Mouse (Mus musculus) layer of hippocampus, adult 18-20 months (tissue): ENCODE results near the gene Cmtr1. TPM values are rescaled to one million over a fixed set of nuclear protein-coding genes. Genes with fewer than 3 reads are reported as not detected.
"Not testable (repeated sequence)": the region's sequence is repeated elsewhere in the genome, so short reads cannot be mapped to it uniquely, and the experiment has no call there.

Experiments used
- DNase-seq, 2 experiments: peaks; one replicate each; pipeline ENCODE4 v3.0.0; 2022; ENCODE audit warnings: low spot score in 2 of 2
- long read RNA-seq: library from polyadenylated mRNA; stranded (forward); transcript quantifications from one replicate; pipeline ENCODE4 v2.0.0, GENCODE M21; 2021
- total RNA-seq, 2 experiments: library from RNA; stranded (reverse); gene quantifications; 2 replicates each; pipeline ENCODE4 v1.2.3; 2021

Cmtr1 gene
- total RNA-seq, result 100 to 1,000 TPM; 125 to 126 TPM
- long read RNA-seq, full-length matches to known transcripts, result 120 of 144 reads
- long read RNA-seq, partial matches to known transcripts, result 5 of 144 reads
- long read RNA-seq, other reads (novel, unspliced or antisense), result 19 of 144 reads

DNA sequence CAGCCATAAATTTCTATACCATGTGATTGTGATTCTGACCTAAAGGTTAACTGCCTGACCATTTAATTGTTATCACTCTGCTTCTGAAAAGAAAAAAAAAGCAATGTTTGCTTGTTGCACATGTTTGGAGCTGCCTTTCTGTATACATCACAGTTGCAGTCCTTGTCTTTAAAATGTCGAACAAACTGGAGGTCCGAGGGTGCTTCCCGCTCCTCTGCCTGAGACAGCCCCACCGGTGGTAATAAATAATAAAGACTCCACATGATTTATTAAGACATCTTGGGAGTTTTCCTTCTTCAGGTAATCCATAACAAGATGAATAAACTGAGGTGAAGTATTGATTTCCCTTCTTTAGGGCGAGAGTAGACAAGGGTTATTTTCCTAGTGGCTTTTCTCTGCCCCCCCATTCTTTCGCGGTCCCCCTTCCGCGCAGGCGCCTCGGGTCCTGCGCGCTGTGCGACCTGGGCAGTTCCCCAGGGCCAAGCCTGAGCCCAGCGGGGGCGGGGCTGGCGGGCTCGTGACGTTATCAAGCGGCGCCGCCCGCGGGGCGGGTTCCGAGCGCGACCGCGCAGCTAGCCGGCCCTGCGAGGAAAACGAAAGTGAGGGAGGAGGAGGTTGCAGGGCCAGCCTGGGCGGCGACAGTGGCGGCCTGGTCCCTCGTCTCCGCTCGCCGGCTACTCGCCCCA is at the start of gene Cmtr1:
Gene Cmtr1 (plus strand): TSS at position 520 of the 686 bp plus-strand sequence.
- DNase-seq, result peak; percentile 89 to 95

DNA sequence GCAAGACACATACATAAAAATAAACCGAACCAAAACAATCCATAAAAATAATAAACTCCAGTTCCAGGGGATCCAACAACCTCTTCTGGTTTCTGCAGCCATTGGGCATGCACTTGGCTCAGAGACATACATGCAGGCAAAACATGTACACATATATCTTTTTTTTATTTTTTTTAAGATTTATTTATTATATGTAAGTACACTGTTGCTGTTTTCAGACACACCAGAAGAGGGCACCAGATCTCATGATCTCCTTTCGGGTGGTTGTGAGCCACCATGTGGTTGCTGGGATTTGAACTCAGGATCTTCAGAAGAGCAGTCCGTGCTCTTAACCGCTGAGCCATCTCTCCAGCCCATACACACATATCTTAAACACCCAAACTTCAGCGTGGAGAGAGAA is 46.9 kb upstream of the Cmtr1 start:
- not testable (repeated sequence) for DNase-seq

DNA sequence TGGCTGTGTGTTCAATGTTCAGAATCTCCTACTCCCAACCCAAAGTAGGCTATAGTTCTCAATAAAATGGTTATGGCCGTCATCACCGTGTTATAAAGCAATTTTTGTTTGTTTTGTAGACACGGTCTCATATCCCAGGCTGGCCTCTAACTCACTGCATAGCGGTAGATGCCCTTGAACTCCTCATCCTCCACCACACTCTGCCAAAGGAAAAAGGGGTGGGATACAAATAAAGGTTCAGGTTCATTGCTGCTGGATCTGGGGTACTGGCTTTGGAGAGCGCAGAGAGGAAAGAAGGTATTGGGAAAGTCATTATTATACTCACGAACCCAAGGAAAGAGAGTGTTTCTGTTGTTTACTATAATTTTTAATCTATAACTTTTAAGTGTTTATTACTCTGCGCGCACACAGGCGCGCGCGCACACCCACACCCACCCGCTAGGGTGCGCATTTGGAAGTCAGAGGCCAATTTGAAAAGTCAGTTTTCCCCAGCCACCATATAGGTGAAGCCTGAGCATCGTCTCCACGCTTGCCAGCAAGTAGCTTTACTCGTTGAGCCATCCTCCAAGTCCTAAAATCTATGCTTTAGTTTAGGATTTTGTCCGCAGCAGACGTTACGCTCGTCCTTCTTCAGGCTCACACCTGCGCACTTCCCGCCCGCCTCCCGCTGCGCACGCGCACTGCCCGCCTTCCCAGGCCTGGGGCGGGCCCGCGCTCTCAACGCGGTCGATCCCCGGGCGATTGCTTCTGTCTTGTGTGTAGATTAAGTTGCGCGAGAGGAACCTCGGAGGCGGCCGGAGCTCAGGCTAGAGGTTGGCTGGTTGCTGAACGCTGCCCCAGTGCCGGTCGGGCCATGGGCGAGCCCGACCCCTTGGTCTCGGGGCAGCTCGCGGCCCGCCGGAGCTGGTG is 46.0 kb upstream of the Cmtr1 start, which contains the start of the genes Rnf8 and Gm28043:
Gene Rnf8 (plus strand): TSS at position 676 of the 909 bp plus-strand sequence.
Gene Gm28043 (plus strand): TSS at position 762 of the 909 bp plus-strand sequence.
- peak; percentile 91 to 95 for DNase-seq

GRCm38 (mm10) chr17:29615024-29615551 is 45.3 kb upstream of the Cmtr1 start:
- no peak for DNase-seq

GRCm38 (mm10) chr17:29615616-29616015 is 44.8 kb upstream of the Cmtr1 start:
- DNase-seq, result peak in 1 of 2 experiments; percentile 19

DNA sequence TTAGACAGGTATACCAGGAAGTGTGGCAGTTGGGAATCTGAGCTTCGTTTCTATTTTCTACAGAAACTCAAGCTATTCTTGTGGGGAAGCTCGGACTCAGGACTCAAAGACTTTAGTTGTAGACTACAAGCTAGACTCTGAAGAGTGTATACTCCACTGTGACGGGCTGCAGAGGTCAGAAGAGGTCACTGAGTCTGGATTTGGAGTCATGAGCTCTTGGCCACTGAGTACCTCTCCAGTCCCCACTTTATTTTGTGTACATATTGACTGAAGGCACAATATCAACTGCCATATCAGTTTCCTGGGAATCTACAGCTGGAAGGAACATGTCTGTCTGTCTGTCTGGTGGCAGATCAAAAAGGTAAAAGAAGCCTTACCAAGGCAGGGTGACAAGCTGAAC is 41.2 kb upstream of the Cmtr1 start:
- DNase-seq, result no peak

DNA sequence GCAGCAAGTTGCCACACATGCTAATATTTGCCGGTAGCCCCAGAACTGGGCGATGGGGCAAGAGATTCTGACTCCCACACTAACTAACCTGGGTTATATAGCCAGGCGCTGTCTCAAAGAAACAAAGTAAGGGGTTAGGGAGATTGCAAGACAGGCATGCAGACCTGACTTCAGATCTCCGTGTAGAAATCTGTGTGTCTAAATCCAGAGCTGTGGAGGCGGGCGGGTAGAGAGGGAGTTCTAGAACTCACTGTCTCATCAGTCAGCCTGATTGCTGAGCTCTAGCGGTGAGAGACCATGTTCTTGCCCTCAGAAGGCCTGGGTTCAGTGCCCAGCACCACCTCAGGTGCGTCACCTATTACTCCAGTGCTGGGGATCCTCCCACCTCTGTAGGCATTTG is 36.9 kb upstream of the Cmtr1 start:
- no peak for DNase-seq

DNA sequence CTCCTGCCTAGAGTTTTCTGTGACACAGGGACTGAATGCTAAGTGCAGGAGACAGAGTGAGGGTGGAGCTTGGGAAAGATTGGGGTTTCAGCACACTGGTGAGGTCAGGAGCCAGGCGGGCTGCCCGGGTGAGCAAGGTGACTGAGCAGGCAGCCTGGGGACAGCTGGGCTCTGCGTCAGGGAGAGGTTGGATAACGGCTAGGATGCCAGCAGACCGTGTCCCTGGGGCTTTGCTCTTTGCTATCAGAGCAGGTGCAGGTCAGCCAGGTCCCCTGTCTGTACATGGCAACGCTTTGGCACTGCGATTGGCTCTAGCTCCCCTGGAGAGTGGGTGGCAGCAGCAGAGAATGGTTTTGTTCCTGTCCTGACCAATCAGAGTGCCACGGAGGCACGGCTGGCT is 33.1 kb upstream of the Cmtr1 start:
- DNase-seq, result no peak

GRCm38 (mm10) chr17:29628946-29629345 is 31.4 kb upstream of the Cmtr1 start:
- DNase-seq, result no peak

DNA sequence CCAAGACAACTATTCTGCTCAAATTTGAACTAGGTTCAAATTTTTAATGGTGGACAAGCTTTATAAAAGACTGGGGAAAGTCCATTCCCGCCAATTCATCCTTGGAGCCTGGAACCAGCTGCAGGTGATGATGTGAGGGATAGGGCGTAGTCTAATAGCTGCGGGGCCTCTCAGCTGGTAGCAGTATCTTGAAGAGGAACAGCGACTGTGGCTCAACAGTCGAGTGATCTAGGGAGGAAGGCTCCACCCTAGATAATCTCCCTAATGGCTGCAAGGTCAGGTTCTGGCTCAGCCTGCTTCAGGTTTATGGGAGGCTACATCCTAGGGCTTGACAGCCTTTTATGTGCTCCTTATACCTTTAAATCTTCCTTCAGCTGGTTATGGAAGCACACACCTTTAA is 30.8 kb upstream of the Cmtr1 start:
- no peak for DNase-seq

DNA sequence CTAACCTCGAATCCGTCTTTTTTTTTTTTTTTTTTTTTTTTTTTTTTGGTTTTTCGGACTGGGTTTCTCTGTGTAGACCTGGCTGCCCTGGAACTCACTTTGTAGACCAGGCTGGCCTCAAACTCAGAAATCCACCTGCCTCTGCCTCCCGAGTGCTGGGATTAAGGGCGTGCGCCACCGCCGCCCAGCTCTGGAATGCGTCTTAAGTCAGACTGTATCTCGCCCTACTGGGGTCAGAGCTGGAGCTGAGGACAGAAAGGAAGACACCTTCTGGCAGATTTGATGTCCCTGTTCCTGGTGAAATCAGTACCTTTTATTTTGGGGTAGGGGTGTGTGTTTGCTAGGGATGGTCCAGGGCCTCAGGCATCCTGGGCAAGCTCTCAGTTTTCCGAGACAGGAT is 28.1 kb upstream of the Cmtr1 start:
- no peak for DNase-seq

DNA sequence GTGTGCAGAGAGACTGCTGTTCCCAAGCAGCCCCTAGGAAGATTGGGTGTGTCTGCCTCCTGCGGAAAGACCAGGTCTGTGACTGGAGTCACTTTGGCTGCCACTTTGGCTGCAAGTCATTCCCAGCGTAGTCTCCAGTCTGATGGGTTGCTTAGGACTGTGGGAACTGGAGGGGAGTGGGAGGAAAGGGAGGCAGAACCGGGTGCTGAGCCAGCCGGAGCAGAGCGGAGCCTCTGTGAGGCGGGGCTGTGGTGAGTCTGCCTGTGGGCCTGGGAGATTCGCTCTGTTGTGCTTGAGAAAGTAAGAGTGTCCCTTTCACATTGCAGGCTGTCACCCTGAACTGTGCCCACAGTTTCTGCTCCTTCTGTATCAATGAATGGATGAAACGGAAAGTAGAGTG is 24.9 kb upstream of the Cmtr1 start:
- DNase-seq, result peak; percentile 40 to 57

- DNase-seq, result peak; percentile 30 to 67
Measured at GRCm38 (mm10) chr17:29636118-29636517, 24.3 kb upstream of the Cmtr1 start.

DNA sequence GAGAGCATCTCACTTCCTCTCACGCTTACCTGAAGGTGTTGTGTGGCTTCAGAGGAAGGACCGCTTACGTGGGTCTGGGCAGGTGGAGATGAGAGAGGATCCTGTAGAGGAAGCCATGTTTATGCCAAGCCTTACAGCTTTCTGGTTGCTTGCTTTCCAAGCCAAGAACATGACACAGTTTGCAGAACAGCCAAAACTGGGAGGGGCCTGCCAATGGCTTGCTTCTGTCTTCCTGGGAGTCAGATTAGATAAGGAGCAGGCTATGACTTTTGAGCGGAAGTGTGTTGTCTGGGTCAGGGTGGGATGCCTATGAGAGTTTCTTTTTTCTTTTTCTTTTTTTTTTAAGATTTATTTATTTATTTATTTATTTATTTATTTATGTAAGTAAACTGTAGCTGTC is 23.0 kb upstream of the Cmtr1 start:
- DNase-seq, result no peak

DNA sequence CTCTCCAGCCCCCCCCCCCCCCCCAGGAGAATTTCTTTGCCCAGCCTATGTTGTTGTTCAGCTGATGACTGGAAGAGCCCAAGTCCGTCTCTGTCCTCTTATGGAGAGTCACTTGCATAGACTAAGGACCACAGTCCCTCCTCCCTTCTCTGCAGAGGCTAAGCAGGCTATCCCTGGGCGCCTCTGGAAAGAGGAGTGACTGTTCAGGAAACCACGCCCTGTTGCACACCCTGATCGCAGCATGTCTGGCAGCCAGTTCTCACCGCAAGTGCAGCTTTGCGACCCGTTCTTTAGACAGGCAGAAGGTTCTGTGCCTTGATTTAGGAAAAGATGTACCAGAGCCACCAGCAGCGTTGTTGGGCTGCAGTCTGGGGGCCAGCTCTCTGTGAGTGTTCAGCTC is 22.5 kb upstream of the Cmtr1 start:
- no peak for DNase-seq

GRCm38 (mm10) chr17:29640971-29641370 is 19.4 kb upstream of the Cmtr1 start:
- DNase-seq, result no peak

DNA sequence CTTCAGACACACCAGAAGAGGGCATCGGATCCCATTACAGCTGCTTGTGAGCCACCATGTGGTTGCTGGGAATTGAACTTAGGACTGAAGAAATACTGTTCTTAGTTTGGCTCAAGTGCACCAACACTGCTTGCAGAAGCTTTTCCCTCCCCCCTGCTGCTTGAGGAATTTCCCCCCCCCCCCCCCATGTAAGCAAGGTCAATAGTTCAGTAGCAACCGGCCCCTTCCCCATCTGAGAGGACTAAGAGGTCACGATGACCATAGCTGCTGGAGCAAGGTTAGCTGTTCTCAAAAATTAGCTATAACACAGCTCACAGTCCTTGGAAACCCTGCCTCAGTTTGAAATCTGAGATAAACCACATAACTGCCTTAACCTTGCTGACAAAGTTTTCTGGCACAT is 18.2 kb upstream of the Cmtr1 start:
- DNase-seq, result no peak

DNA sequence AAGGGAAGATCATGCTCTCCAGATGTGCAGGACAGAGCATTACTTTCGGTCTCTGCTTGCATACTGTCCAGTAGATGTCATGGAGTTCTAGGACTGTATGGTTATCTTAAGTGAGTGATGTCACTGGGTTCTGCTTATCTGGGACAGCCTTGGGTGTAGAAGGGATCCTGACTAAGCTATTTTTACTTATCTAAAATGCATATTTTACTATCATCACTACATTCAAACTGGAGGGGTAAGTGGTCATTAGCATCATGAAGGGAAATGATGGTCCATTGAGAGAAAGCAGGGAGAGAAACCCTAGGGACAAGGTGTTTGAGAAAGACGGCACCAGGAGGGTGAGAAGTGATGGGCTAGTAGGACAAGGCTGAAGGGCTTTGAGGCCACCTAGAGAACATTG is 2.1 kb upstream of the Cmtr1 start:
- DNase-seq, result no peak

DNA sequence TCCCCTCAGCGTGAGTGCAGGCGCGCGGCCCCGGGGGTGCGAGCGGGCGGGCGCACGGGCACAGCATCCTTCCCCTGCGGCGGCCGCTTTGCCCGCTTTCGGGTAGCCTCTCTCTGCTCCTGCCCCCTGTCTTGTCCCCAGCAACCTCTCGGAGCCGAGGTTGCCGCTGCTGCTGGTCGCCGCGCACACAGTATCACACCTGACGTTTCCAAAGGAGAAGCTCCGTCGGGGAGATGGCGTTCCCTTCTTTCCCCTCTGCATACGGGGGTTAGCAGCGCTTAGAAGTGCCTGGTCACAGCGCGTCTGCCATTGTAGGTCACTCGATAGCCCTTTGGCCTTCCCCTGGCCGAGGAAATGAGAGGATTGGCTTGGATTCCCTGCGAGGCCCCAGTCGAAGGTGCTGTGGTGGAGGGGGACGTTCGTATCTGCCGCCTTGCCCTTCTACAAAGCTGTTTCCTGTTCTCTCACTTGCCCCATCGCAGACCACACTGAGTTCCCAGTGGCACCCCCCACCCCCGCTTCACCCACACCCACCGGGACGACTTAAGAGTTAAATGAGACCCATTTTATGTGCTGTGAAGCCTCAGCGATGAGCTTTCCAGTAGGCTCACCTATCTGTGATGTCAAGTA is 482 bp downstream of the Cmtr1 start:
- peak in 1 of 2 experiments; percentile 20 for DNase-seq

- no peak for DNase-seq
Measured at GRCm38 (mm10) chr17:29662145-29662544, 1.8 kb downstream of the Cmtr1 start.
